Mouse (Mus musculus): ENCODE data around the gene Wdr64.

Wdr64 gene

DNA sequence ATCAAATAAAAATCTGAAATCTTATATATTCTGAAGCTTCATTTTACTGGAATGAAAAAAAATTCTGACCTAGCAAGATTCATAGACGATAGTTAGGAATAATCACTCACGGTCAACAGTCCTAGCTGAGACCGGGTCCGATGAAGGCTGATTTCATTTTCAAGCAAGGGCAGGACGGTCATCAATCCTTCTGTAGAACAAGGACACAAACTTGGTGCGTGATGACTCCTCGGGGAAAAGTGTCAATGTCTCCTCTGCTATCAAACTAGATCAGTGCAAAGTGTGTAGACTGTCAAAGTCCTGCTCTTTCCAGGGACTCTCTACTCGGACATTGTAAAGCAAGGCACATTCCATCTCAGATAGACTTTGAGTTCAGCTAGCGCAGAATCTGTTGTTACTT is 18.4 kb downstream of the Wdr64 start:
- DNase-seq (ENCODE audit: inconsistent ontology term) = no peak

DNA sequence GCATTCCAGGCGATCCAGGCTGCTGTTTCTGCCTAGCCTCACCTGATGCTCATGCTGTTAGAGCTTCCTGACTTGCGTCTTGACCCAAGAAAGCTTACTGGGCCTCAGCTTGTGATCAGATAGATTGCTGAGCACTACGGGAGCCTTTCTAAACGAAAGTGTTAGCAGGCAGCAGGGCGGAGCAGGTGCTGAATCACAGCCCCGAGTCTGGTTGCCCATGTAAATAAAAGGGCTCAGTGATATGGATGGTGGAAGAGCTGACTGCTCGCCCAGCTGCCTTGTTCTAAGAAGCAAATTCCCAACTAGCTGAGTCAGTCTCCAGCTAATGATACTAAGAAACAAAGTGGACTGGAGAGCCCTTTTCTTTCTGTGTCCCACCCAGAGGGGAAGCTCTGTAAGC is 27.4 kb downstream of the Wdr64 start:
- DNase-seq (ENCODE audit: inconsistent ontology term) = peak; percentile 55

DNA sequence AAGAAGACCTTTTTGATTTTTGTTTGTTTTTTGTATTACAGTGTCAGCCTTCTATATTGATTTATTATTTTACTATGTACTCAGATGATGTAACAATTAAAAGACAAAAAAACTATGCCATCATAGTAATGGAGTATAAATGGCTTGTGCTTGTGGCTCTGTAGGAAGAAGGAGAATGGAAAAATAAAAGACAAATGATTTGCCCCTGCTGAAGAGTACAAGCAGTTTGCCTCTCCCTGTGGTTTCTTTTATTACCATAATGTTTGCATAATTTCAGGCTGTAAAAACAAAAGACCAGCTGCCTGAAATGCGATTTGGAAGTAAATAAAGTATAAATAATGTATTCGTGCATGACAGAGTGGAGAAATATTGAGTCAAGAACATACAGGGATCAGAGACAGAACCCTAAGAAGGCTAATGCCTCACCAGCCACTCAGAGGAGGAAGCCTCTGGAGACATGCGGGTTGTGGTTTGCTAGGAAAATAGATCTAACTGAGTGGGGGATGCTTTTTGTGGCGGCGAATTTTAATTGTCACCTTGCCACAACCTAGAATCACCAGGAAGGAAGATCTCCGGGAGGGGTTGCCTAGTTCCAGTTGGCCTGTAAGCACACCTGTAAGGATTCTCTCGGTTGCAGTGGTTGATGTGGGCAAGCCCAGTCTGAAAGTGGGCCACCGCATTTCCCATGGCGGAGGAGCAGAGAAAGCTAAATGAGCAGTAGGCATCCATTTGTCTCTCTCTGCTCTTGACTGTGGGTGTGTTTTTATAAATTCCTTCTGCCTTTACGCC is 56.4 kb downstream of the Wdr64 start:
- no peak for DNase-seq (ENCODE audit: inconsistent ontology term)

DNA sequence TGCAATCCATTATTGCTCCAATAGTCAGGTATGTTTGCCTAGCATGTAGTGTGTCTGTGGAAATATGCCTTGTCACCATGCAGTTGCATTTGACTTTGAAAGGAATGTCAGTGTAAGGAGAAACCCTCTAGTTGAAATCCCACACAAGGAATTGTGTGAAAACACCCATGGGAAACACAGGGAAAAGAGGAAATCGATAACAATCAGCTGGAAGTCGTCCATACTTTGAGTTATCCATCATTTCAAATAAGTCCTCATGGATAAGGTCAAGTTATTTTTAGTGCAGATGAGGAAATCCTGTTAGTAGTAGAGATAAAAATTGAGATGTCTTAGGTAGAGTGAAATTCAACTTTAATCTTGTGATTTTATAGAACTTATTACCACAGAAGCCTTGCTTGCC is 96.3 kb downstream of the Wdr64 start:
- DNase-seq (ENCODE audit: inconsistent ontology term) = no peak

DNA sequence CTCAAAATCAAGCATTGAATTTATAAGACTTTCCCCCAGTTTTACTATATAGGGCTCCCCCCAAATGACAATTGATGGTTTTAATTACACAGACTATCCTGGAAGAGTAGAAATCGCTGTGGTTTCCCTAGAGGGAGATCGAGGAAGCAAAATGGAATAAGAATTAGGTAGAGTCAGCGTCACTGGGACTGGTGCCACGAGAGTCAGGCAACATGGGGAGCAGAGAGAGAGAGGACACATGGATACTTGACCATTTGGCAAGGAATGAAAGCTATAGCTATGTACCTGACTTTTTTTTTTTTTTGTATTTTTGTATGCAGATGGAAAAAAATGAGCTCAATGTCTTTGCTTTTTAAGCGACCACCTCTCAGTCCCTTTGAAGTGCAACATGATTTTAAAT is 110.0 kb downstream of the Wdr64 start:
- no peak for DNase-seq (ENCODE audit: inconsistent ontology term)

DNA sequence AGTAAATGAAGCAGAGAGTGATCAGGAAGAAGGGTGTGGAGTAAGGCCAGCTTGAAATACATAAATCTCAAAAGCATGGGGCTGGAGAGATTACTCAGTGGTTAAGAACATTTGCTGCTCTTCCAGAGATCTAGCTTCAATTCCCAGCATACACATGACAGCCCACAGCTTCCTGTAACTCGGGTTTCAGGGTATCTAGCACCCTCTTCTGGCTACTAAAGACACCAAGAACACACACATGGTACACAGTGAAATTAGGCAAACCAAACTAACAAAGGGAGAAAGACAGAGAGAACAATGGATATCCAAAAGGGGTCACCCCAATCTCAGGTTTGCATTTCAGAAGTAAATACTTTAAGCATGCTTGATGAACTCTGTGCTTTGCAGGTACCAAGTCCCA is 113.2 kb downstream of the Wdr64 start:
- no peak for DNase-seq (ENCODE audit: inconsistent ontology term)

DNA sequence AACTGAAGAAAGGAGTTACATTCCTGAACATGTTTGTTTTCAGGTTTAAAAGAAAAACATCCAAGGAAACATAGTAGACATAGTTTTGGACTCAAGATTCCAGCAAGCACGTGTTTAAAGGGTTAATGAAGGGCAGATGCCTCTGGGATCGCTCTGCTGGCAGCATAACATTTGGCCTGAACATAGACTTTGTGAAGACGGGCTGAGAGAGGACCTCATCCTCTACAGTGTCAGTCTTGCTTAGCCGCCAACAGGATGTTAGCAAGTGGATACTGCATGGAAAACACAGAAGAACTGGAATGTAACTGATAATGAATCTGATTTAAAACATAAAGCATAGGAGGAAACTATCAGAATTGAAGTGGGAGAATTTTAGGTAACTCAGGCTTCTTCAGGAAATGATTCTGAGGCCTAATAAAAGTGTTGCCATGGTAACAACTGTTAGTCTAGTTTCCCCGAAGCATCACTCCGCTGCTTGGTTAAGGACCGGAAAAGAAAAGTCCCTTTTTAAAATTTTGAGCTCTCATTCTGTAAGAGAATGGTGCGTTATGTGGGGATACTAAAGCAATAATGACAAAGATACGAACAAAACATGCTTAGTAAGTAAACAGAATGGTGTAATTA is 125.5 kb downstream of the Wdr64 start:
- no peak for DNase-seq (ENCODE audit: inconsistent ontology term)

DNA sequence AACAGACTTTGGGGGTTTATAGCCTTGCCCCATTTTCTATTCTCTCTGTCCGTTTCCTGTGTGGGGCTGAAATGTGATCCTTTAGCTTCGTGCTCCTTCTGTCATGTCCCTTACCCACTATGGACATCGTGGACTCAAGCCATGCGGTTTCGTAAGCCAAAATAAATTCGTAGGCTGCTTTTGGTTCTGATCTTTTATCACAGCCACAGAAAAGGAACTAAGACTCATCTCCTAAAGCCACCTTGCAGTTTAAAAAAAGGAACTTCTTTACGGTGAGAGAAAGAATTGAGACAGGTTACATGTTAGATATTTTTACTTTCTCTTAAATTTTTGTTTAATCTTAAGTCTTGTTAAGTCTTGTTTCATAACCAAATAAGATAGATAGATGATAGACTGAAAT is 130.1 kb downstream of the Wdr64 start:
- no peak for DNase-seq (ENCODE audit: inconsistent ontology term)

DNA sequence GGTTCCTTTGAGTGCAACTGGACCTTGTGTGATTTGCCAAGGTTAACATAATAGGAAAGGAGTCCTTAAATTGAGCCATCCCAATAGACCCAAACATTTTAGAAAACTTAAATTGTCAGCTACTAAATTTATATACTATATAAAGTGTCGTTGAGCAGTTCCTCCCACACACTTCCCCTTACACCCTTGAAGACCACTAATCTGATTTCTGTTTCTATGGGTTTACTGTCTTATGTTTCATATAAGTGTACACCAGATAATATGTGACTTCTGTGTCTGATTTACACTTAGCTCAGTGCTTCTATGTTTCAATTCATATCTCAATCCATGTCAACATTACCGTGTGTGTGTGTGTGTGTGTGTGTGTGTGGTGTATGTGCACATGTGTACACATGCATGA is 130.8 kb downstream of the Wdr64 start:
- DNase-seq (ENCODE audit: inconsistent ontology term) = no peak

DNA sequence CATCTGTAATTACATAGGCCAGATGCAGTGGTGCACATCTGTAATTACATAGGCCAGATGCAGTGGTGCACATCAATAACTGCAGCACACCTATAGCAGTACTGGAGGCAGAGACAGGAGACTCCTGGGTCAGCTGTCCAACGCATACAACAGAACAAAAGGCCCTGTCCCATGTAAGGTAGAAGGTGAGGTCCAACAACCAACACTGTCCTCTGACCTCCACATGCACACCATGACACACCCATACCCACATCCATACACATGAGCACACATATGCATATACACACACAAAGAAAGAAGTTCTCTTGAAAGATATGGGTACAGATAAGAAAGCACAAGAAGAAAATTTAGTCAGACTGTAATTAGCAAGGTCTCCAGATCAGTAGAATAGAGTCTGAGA is 157.1 kb downstream of the Wdr64 start:
- no peak for DNase-seq (ENCODE audit: inconsistent ontology term)

Data from Muller cell, postnatal 12 days (primary cell).